Mouse (Mus musculus) mesoderm, embryonic 11.5 days (tissue): ENCODE measurements around the gene Tbccd1.

Experiments used
- DNase-seq: peaks from one replicate; pipeline ENCODE4 v3.0.0-alpha.2; 2012; ENCODE audit warnings: low read depth, low spot score

Gene Tbccd1

DNA sequence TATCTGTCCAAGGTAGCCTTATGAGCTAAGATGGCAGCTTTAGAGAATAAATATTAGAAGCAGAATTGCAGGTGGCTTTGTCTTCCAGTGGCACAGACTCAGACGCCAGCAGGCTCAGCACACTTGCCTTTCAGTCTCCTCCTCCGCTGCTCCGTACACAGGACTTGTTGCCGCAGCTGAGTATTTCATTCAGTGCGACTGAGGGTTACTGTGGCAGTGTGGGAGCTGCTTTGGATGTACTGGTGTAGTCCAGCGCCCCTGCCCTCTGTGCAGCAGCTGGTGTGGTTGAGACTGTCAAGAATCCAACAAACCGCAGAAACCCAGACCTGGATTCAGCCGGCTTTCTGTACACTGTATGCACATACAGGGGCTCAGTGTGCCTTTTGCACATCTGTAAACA lies 14.9 kb upstream of the Tbccd1 start:
- no peak for DNase-seq

DNA sequence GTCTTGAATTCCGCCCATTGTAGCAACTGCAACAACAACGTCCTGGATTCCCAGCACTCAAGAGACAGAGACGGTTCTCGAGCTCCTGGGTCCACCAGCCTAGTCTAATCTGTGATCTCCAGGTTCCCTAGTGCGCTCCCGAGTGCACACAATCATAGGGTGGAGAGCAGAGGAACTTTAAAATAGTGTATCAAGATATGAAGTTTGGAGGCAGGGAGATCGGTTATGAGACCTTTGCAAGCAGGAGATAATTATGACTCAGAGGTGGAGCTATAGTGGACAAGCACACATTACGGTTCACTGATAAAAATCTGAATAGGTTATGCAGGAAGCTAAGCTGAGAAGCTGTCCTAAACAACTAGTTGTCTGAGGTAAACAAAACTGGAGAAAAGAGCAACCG lies 696 bp downstream of the Tbccd1 start:
- no peak for DNase-seq

DNA sequence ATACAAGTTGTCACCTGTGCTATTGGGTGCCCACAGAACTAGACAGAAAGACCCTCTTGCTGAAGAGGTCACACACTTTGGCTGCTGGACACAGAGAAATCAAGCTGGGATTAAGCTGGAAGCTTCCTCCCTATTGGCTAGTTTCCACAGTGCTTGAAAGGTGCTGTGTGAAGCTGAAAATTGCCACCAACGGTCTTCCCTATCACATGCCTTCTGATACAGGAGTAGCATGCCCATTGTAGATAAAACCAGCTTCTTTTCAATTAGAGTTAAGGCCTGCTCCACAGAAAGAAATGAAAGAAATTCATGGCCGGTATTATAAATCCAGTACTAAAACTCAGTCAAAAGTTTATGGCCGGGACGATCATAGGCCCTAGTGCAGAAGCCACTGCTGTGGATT lies 4.8 kb downstream of the Tbccd1 start:
- no peak for DNase-seq

DNA sequence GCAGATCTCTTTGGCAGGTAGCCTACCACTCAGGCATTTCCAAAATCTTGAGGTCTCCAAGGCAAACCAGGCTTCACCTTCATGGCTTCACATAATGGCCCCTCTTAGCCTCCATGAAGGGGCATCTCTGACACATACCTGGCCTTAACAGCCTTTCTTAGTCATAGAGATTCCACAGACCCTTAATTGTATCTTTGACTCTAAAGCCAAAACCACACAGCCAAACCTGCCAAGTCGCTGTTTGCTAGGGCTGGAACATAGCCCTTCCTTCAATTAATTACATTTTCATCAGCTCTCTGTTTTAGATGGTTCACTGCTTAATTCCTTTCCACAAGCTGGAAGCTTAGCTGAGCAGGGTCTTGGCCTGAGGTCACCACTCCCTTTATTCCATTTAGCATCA lies 9.1 kb downstream of the Tbccd1 start:
- no peak for DNase-seq

DNA sequence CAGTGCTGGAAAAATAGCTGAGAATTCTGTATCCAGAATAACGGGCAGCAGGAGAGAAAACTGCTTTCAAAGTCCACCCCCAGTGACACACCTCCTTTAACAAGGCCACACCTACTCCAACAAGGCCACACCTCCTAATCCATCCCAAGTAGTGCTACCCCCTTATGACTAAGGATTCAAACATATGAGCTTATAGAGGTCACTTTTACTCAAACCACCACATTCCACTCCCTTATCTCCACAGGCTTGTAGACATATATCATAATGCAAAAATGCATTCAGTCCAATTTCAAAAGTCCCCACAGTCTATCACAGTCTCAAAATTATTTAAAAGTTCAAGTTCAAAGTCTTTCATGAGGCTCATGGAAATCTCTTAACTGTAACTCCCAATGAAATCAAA lies 9.8 kb downstream of the Tbccd1 start:
- DNase-seq = no peak

DNA sequence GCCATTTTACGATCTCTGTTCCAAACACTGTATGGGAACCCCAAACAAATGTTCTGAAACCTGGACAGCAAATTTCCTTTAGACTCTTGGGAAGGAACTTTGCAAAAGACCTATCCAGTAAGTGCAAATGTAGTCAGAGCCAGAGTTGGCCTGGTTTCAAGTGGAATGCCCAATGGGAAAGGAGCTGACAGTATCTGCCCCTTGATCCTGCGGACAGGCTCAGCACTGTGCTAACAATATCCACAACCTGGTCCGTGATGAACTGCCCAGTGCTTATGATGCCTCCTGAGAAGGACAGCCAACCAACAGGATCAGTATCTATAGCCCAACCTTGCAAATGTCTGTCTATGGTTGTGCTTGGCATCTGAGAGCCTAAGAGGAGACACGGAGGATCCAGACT lies 12.0 kb downstream of the Tbccd1 start:
- DNase-seq = no peak

DNA sequence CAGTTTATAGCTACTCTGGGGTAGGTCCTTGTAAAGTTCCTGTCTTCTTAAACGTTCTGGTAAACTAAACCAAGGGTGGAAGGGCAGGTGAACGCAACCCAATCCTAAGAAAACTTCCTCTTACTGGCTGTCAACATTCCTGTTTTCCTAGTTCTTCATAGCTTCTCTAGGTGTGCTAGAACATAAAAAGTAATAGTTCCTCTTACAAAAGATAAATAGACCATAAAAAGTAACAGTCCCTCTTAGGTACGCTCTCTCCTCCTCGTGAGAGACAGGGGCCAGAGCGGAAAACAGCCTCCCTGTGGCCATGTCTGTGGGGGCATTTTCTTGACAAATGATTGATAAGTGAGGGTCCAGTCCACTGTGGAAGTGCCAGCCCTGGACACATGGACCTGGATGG lies 12.6 kb downstream of the Tbccd1 start:
- DNase-seq = no peak

DNA sequence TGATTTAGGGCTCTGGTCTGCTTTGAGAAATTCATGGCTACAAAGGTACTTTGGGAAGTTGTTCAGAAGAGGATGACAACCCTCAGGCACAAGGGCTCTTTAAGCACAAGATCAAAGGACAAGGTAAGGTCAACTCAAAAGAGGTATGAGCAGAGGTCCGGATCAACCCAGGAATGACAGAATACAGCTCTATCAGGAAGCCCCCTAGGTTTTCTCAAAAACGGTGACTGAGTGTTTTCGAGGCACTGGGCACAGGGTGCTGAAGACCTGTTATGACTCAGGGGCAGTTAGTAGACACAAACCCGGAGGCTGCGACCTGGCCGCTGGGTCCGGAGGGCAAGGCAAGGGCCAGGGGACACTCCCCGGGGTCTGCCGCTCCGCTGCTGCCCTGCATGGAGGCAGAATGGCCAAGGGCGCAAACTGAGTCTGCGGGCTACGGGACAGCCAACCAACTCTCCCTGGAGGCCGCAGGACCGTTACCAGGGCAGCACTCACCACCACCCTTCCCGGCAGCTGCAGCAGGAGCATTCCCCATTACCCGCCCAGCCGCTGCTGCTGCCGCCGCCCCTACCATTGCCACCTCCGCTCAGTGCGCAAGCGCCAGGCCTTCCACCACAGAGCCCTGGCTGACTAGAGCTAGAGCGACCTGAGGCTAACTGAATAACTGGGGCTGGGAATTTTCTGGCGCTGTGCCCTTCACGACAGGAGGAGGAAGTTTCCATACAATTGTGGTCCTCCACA lies 13.2 kb downstream of the Tbccd1 start:
- peak; percentile 81 for DNase-seq

DNA sequence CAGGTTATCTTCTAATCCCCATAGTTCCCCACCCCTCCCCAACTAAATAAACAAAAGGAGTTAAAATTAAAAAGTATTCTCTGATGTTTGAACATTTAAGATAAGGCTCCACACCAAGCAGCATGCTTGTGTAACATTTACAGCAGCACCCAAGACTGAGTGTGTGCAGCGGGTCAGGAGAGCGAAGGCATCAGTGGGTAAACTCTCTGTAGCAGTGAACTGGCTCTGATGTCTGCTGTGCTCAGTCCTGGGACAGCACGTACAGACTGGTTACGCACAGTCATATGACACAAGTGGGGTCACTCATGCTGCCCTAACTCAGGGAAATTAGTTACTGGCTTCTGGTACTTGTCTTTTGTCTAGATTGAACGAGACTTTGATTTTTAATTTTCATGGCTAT lies 14.6 kb downstream of the Tbccd1 start:
- DNase-seq = no peak

DNA sequence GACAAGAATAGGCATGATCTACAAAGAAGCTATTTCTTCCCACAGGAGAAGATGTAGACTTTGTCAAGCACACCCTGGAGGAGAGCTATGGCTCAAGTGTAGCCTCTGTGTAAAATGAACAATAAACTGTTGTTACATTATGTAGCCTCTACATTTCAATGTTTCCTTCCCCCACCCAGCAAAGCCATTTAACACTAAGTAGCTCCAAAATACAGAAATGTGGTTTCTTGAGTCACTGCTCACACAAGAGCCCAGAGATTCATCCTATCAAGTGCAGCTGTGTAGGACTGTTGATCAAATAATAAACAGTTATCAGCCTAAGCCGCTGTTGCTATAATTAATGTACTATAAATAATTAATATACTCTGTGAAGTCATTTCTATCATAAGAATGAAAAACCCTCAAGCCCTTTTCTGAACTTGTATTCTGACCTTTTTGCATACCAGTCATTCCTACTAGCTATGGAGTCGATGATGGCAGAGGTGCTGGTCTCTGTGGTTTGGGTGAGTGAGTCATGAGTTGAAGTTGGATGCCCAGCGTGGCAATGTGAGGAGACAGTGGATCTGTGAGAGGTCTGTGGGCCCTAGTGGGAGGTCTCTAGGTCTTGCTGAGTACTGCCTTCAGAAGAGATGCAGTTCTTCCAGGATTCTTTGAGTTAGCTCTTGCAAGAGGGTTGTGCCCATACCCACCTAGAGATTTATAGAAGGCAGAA lies 18.2 kb downstream of the Tbccd1 start:
- no peak for DNase-seq

DNA sequence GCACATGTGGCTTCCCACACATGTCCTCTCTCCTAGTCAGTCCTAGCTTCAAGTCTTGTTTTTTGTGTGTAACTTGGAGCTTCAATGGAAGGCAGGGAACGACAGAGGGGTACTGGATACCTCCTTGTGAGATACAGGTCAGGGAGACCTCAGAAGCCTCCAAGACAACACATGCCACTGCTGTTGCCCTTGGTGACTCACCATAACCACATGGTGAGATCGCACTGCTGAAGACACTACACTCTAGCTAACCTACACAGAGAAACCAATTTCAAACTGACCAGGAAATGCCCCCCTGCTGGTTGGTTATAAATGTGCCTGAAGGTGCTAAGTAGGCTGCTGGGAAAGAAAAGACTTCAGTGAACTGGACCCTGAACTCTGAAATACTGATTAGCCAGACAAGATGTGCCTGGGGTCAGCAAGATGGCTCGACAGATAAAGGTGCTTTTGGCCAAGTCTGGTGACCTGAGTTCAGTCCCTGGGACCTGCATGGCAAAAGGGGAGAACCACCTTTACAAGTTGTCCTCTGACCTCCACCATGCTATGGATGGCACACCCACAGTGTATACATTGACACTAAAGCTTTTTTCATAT lies 24.4 kb downstream of the Tbccd1 start:
- no peak for DNase-seq

DNA sequence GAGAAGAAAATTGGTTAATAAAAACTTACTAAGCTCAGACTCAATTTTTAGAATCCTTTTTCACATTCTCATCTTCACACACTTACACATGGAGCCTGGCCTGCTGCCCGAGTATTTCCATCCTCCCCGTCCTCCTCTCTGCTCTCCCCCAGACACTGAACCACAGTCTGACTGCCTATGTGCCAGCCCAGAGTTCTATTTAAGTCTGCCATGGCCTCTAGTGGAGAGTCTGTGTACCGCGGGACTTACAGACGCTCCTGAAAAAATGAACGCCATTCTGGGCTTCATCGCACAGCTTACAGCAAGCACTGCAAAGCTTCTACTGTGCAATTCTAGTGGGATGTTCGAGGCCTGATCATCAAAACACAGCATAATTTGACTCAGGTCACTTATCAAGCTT lies 36.7 kb downstream of the Tbccd1 start:
- DNase-seq = peak; percentile 29

DNA sequence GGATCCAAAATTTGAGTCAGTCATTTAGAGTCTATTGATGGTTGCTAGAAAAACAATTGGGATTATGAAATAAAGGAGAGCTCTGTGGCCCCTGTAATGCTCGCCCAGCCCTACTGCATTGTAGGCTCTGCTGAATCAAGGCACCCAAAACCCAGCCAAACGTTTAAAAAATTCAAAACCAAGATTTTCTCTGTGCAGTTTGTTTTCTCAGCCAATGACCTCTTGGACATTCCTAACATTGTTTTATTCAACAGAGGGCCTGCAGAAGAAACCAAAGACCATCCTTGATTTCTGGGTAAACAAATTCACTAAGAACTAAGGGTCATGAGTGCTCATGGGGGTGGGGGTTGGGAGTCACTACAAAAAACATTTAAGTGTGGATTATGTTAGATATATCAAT lies 46.0 kb downstream of the Tbccd1 start, which contains the start of gene Crygs:
Crygs (minus strand) TSS at position 101 of the 400 bp plus-strand sequence.
- no peak for DNase-seq

DNA sequence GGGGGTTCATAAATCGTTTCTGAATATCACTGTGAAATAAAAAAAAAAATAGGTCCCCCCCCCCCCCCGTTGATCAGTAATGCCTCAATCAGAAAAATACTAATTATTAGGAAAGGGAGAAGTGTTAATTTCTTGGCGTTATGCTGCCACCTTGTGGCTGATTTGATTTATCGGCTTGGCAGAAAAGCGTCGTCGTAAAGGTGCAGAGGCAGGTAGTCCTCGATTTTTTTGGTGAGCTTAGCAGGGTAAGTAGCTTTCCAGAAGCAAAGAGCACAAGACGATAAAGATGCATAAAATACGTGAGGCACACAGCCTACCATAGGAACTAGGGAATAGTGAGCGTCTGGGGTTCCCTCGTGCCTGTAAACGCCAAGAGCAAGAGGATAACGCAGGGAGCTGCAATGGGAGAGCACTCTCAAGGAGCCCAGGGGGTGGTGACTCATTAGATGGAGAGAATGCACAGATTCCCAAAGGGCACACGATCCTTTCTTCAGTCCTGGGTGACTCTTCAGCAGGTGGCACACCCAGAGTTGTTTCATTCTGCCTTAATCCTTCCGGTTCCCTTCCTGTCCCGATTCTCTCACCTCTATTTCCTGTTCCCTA lies 49.9 kb downstream of the Tbccd1 start:
- peak; percentile 47 for DNase-seq

DNA sequence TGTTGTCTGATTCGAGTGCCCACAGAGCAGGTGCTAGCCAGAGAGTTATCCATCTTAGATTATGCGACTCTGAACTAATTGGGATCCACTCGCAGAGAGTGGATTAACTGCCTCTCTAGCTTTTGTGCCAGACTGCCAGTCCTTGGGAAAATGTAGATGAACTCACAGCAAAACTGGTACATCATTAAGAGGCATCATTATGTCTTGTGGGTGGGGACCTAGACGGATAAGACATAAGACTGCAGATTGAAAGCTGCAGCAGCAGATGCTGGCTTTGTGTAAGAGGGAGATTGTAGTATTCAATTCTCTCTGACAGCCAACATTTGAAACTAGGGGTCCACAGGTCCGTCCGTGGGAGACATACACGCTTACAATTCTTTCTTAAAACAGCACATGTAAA lies 54.7 kb downstream of the Tbccd1 start:
- DNase-seq = no peak

DNA sequence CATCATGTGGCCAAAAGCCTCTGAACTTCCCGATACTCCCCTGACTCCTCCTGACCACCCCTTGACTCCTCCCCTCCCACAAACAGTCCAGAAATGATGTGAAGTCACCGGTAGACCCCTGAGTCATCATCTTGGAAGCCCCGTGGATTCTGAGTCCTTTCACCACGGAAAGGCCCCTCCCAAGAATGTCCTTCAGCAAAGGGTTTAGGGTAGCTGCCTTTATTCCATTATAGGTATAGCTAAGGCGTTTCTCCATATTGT lies 56.7 kb downstream of the Tbccd1 start:
- DNase-seq = no peak

DNA sequence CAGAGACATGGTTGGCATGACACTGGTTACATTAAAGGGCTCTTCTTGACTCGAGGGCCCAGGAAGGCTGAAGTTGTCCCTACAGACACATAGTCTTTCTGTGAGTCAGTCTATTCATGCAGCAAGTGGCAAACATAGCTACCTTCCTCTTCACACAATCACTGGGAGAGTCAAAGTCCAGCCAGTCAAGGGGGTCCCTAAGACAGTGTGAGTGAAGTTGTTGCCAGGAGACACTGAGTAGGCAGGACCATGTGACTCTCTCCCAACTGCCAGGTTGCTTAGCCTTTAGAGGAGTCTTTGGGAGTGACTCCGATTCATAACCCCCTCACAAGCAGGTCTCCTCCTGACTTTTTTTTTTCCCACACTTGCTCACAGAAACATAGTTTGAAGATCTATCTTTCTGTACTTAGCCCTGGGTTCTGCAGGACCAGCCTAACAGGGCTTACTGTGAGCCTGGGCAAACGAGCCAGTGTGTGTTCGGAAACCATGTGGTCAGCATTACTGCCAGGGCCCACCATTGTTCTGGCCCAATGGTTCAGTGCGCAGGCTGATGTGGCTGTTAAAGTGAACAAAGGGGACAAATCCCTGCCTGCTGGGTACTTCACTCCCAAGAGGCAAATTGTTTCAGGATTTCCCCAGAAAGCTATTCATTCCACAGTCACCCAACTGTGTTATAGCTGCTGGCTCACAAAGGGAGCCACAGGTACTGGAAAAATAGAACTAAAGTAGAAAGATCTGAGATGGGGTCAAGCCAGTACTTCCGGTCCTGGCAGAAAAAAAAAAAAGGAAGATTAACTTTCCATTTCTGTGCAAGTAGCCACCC lies 57.2 kb downstream of the Tbccd1 start:
- DNase-seq = peak; percentile 68

DNA sequence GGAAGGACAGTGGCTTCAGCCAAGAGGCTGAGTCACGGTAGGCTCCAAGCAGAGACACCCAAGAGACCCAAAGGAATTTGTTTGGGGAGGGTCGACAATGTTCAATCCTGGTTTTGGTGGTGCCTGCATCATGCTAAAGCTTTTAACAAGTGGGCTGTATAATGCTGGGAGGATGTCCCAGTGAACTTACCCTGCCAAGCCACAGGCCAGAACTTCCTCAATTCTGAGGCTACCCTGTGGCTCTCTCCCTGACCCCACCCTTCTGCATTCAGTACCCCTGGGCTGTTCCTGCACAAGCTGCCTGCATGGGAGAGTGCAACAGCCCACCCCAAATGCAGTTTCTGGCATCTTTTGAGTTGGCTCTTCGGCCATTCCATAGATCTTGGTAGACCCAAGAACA lies 58.9 kb downstream of the Tbccd1 start:
- no peak for DNase-seq

DNA sequence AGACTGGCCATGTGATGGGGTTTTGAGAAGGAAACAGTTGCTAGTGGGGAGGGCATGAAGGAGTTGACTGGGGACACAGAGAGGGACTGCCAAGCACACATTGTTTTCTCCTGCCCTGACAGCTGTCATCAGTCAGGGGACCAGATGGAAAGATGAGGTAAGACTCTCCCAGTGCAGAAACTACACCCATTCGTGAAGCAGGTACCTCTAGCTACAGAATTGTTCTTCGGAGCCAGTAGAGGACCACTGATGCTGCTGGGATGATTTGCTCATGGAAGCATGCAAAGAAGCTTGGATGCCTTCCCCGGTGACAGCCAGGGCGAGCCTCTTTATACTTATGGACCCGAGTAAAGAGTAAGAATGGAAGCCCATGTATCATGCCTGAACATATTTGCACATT lies 59.9 kb downstream of the Tbccd1 start:
- no peak for DNase-seq

DNA sequence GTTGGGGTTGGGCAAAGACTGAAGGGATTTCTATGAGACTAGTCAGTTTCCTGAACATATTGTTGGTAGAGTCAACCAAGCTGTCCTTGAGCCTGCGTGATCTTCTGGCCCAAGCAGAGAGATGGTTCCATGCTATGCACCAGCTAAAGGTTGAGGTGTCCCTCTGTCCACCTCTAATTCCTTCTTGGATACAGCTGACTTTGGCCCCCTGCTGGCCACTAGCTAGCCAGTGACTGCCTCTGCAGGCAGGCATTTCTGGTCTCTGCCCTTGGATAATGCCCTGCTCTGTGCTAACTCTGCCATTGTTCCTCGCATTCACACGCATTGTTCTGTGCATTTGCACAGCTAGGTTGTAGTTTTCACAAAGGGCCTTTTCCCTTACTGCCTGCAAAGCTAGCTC lies 62.0 kb downstream of the Tbccd1 start:
- no peak for DNase-seq

DNA sequence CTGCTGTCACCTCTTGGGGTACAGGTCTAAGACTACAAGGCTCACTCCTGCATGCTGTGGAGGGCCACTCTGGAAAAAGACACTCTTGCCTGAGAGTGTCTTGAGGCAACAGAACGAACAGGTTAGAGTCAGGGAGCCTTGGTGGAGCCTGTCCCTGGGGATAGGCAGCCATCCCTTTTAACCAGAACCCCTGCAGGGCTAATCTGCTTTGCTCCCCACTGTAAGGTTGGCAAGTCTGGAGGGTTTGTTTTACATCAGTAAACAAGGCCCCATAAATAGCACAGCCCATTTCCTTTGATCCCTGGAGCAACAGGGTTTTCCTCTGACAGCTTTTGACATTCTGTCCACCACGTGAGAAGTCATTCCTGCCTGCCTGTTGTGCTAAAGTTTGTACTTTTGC lies 66.2 kb downstream of the Tbccd1 start:
- DNase-seq = no peak

DNA sequence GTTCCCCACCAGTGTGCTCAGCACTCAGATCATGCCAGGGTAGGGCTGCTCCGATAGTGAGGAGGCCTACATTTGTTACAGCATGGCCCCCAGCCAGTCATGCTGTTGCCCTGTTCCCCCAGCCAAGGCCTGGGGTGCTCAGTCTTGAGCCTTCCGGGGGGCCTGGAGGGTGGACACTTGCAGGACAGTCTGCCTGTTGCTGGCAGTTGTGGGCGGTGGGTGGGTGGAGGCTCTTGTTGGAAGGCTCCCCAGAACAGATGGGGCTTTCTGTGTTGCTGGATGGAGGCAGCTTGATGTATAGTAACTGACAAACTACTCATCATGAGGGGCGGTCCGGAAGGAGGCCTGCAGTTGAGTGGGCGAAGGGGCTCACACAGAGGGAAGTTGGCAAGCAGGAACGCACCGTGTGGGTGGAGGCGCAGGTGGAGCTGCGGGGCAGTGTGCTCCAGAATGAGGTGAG lies 67.5 kb downstream of the Tbccd1 start:
- DNase-seq = no peak
